Comparison of ENCODE assay signal across 17 mouse cellular contexts in genomic region chr8:84128277-84128676, GRCm38 (mm10). TPM values are rescaled to one million over a fixed set of nuclear protein-coding genes. Genes with fewer than 3 reads are reported as not detected.
DNase-seq lines count a peak whose midpoint lies in the region; ATAC-seq and TF ChIP-seq lines count a peak whose summit lies in the region.
"Had no signal": no experiment of that assay in that cellular context is flagged by ENCODE, and none has a peak within 500 bp of the region (broad histone marks: within the 10 kb centered on the region; RNA-seq: fewer than 3 reads in every experiment).

No protein-coding gene starts in this region.

- ATAC-seq in kidney, embryonic 15.5 days (replicated peaks; ENCODE audit: low FRiP score): no peak
- ATAC-seq: forebrain, embryonic 13.5 days had no signal

- peak in 1 of 2 experiments; percentile 44; a peak in 2 of 4 replicates for TF ChIP-seq CTCF in CH12.LX (conservative IDR thresholded peaks at IDR 0.05 in 1 of 2, IDR thresholded peaks at IDR 0.05 in 1 of 2; ENCODE audit: low read depth in 2 of 2, low read length in 2 of 2)

- H3K27me3 ChIP-seq in kidney, embryonic 15.5 days: no peaks in the 10 kb centered on the region
- no peaks in the 10 kb centered on the region for H3K27me3 ChIP-seq in CH12.LX (replicated peaks)
- H3K27me3 ChIP-seq: forebrain, embryonic 13.5 days had no signal

- H3K36me3 ChIP-seq in kidney, embryonic 15.5 days: peaks cover 16% of the 10 kb centered on the region
- peaks cover 13 to 43% of the 10 kb centered on the region in 2 experiments for H3K36me3 ChIP-seq in CH12.LX (replicated peaks in 1 of 2; ENCODE audit: control insufficient read depth in 1 of 2, insufficient read depth in 1 of 2, low read length in 1 of 2)

- DNase-seq in kidney, postnatal 4 days: peak; percentile 34 to 51
- peak; percentile 30 for DNase-seq in 416B (ENCODE audit: low read depth)
- no peak for DNase-seq in CH12.LX (ENCODE audit: extremely low read depth)
- peak; percentile 66 for DNase-seq in naive thymus-derived CD4-positive, alpha-beta T cell, adult 2 months (ENCODE audit: low read depth)
- no peak for DNase-seq in gastrocnemius, postnatal 4 days (ENCODE audit: low spot score in 2 of 2)
- DNase-seq in spleen, postnatal 14 days (ENCODE audit: low spot score in 2 of 2): no peak
- DNase-seq: adrenal gland, adult 2 months; cerebellum, adult 11 months; kidney, postnatal 25 days had no signal

- no peaks in the 10 kb centered on the region for H3K9me3 ChIP-seq in kidney, embryonic 15.5 days (replicated peaks)
- no peaks in the 10 kb centered on the region for H3K9me3 ChIP-seq in CH12.LX (replicated peaks; ENCODE audit: low read length)
- H3K9me3 ChIP-seq: forebrain, embryonic 13.5 days; G1E; heart, embryonic 12.5 days; hindbrain, embryonic 12.5 days; midbrain, embryonic 12.5 days had no signal

- 46% methylated on average over 8 of the region's 8 CpGs for WGBS in kidney, embryonic 15.5 days

- H3K27ac ChIP-seq in kidney, embryonic 15.5 days: no peak overlapping the region
- H3K27ac ChIP-seq in CH12.LX (ENCODE audit: insufficient read depth, low read depth): no peak overlapping the region
- H3K27ac ChIP-seq: forebrain, embryonic 13.5 days; hindbrain, embryonic 12.5 days; midbrain, embryonic 12.5 days had no signal

- peaks cover 24% of the 10 kb centered on the region for H3K4me1 ChIP-seq in kidney, embryonic 15.5 days
- H3K4me1 ChIP-seq in CH12.LX (ENCODE audit: control insufficient read depth in 1 of 2, insufficient read depth in 2 of 2): peaks cover 27 to 51% of the 10 kb centered on the region in 2 experiments

- TF ChIP-seq RAD21 in CH12.LX (IDR thresholded peaks at IDR 0.05; ENCODE audit: low read depth, low read length): peak; percentile 44

- no peak overlapping the region for H3K9ac ChIP-seq in kidney, embryonic 15.5 days
- no peak overlapping the region for H3K9ac ChIP-seq in CH12.LX (ENCODE audit: insufficient read depth, low read depth)
- H3K9ac ChIP-seq: forebrain, embryonic 13.5 days; heart, embryonic 12.5 days; hindbrain, embryonic 12.5 days; midbrain, embryonic 12.5 days had no signal

- no peaks in the 10 kb centered on the region for H3K79me2 ChIP-seq in CH12.LX (replicated peaks; ENCODE audit: control insufficient read depth, extremely low read depth, insufficient read depth, poor library complexity, severe bottlenecking)

- in situ Hi-C loops in CH12.LX (cut with MboI; ENCODE audit: low pct_ligation_motif_present, low pct_unique_long_range_greater_than_20kb, low sequenced_read_pairs): no loop called here

- no peak overlapping the region for H3K4me3 ChIP-seq in kidney, embryonic 15.5 days (replicated peaks)
- H3K4me3 ChIP-seq in CH12.LX (replicated peaks in 1 of 3; ENCODE audit: low read depth in 2 of 3, low read length in 2 of 3, poor library complexity in 1 of 3): no peak overlapping the region
- H3K4me3 ChIP-seq: forebrain, embryonic 13.5 days; heart, embryonic 12.5 days; hindbrain, embryonic 12.5 days; midbrain, embryonic 12.5 days had no signal

- no peak for TF ChIP-seq EP300 in CH12.LX (IDR thresholded peaks at IDR 0.05; ENCODE audit: low read length)

- no peak overlapping the region for H3K4me2 ChIP-seq in kidney, embryonic 15.5 days
- no peak overlapping the region for H3K4me2 ChIP-seq in CH12.LX (ENCODE audit: insufficient read depth, low read depth, poor library complexity, severe bottlenecking)
- H3K4me2 ChIP-seq: forebrain, embryonic 13.5 days; heart, embryonic 12.5 days; hindbrain, embryonic 12.5 days; midbrain, embryonic 12.5 days had no signal

- dilution Hi-C loops in CH12.LX (cut with MboI; ENCODE audit: extremely low pct_ligation_motif_present, extremely low pct_unique_long_range_greater_than_20kb, low sequenced_read_pairs): no loop called here

- no peak for TF ChIP-seq POLR2A in CH12.LX (IDR thresholded peaks at IDR 0.05; ENCODE audit: low read depth, low read length)

TF ChIP-seq in CH12.LX, 34 proteins besides CTCF, POLR2A, EP300 and RAD21:
- TF ChIP-seq MAX (IDR thresholded peaks at IDR 0.05; ENCODE audit: low read length): no peak
- TF ChIP-seq JUN (IDR thresholded peaks at IDR 0.05; ENCODE audit: insufficient read depth, low read depth, low read length): no peak
- TF ChIP-seq SMC3 (IDR thresholded peaks at IDR 0.05; ENCODE audit: low read depth, low read length): peak; percentile 34
- no peak for TF ChIP-seq USF2 (conservative IDR thresholded peaks at IDR 0.05; ENCODE audit: low read depth, low read length)

RNA-seq across cellular contexts. Expression of gene Podnl1, which starts 2.5 kb away (rescaled TPM):
- 0.21 and 1.4 TPM in 2 replicates for polyA plus RNA-seq in kidney, embryonic 15.5 days (2015; fragmentation: Nextera tagmentation; extraction: Ambion mirVana)
- total RNA-seq in CH12.LX (2012; rRNA removed) (0.92 and 0.98 TPM in 2 replicates), CH12.LX (2014; rRNA removed) (1.8 and 2.0 TPM in 2 replicates)
- polyA plus RNA-seq in CH12.LX (2012; ENCODE audit: insufficient read length, low read depth): 2.8 TPM in 2 replicates
- total RNA-seq in gastrocnemius, postnatal 4 days (2021): not detected
- total RNA-seq: G1E had no signal
- polyA plus RNA-seq: liver, embryonic 16.5 days had no signal

RNA-seq across cellular contexts. Expression of gene Cc2d1a, which starts 19.5 kb away (rescaled TPM):
- 22.0 and 28.7 TPM in 2 replicates for polyA plus RNA-seq in kidney, embryonic 15.5 days (2015; fragmentation: Nextera tagmentation; extraction: Ambion mirVana)
- 7.8 and 8.2 TPM in 2 replicates for total RNA-seq in CH12.LX (2012; rRNA removed)
- 2.5 and 2.8 TPM in 2 replicates for total RNA-seq in CH12.LX (2014; rRNA removed)
- polyA plus RNA-seq in CH12.LX (2012; ENCODE audit: insufficient read length, low read depth): 10.5 and 11.4 TPM in 2 replicates
- total RNA-seq in gastrocnemius, postnatal 4 days (2021): 10 to 100 TPM; 18.2 to 21.8 TPM

RNA-seq across cellular contexts. Expression of gene 4930432K21Rik, which starts 19.5 kb away (rescaled TPM):
- 1.7 and 2.0 TPM in 2 replicates for polyA plus RNA-seq in kidney, embryonic 15.5 days (2015; fragmentation: Nextera tagmentation; extraction: Ambion mirVana)
- total RNA-seq in CH12.LX (2012; rRNA removed) (0.04 TPM in 1 of 2 replicates, not detected in the other), CH12.LX (2014; rRNA removed) (0.09 TPM in 1 of 2 replicates, not detected in the other)
- polyA plus RNA-seq in CH12.LX (2012; ENCODE audit: insufficient read length, low read depth): not detected in 2 replicates
- 1 to 10 TPM; 1.4 to 1.9 TPM for total RNA-seq in gastrocnemius, postnatal 4 days (2021)

RNA-seq across cellular contexts. Expression of gene Dcaf15, which starts 23.7 kb away (rescaled TPM):
- 9.2 and 11.6 TPM in 2 replicates for polyA plus RNA-seq in kidney, embryonic 15.5 days (2015; fragmentation: Nextera tagmentation; extraction: Ambion mirVana)
- total RNA-seq in CH12.LX (2012; rRNA removed) (44.3 and 47.9 TPM in 2 replicates), CH12.LX (2014; rRNA removed) (38.5 and 39.3 TPM in 2 replicates)
- polyA plus RNA-seq in CH12.LX (2012; ENCODE audit: insufficient read length, low read depth): 48.3 and 50.7 TPM in 2 replicates
- total RNA-seq in gastrocnemius, postnatal 4 days (2021): 10 to 100 TPM; 15.6 to 17.5 TPM

RNA-seq across cellular contexts. Expression of gene Nanos3, which starts 56.7 kb away (rescaled TPM):
- polyA plus RNA-seq in kidney, embryonic 15.5 days (2015; fragmentation: Nextera tagmentation; extraction: Ambion mirVana): 3.6 and 4.7 TPM in 2 replicates
- total RNA-seq in CH12.LX (2012; rRNA removed) (not detected in 2 replicates), CH12.LX (2014; rRNA removed) (not detected in 2 replicates)
- not detected in 2 replicates for polyA plus RNA-seq in CH12.LX (2012; ENCODE audit: insufficient read length, low read depth)
- total RNA-seq in gastrocnemius, postnatal 4 days (2021): 1 to 10 TPM; 2.5 to 3.3 TPM
- total RNA-seq: G1E; neutrophil, adult 5-6 weeks had no signal
- polyA plus RNA-seq: G1E; liver, embryonic 16.5 days had no signal

Comparison
In these comparisons a context has a peak if more than half of its experiments do, and no peak if none do; other contexts are left out.
1. DNase-seq: peak in kidney, postnatal 4 days (2 of 2), 416B (single experiment) and naive thymus-derived CD4-positive, alpha-beta T cell, adult 2 months (single experiment); none in CH12.LX (single experiment), gastrocnemius, postnatal 4 days (0 of 2) and spleen, postnatal 14 days (0 of 2).